Mouse (Mus musculus) C2C12 (cell line): ENCODE data around the gene Diras1.
A peak's percentile ranks its signal among the peaks of the same experiment; 100 is the strongest.

Experiments used
- CEBPB ChIP-seq: IDR thresholded peaks from one replicate; pipeline ENCODE4 v1.6.1; 2011; ENCODE audit warnings: low read depth, mild to moderate bottlenecking, control low read depth, moderate library complexity
- CTCF ChIP-seq: IDR thresholded peaks from one replicate; pipeline ENCODE4 v1.5.1; 2011; ENCODE audit not compliant: control insufficient read depth, insufficient read depth, insufficient read length
- MAX ChIP-seq: IDR thresholded peaks from one replicate; pipeline ENCODE4 v1.6.1; 2011; ENCODE audit warnings: mild to moderate bottlenecking, control low read depth
- MYOD1 ChIP-seq: IDR thresholded peaks from one replicate; pipeline ENCODE4 v1.6.1; 2011; ENCODE audit warnings: low read depth; ENCODE audit not compliant: control insufficient read depth, insufficient read length

- peak; percentile 76 for TF ChIP-seq CTCF
- no peak for TF ChIP-seq CEBPB
- TF ChIP-seq MAX = peak; percentile 95
- no peak for TF ChIP-seq MYOD1
Measured at GRCm38 (mm10) chr10:80999362-81000196, 25.9 kb downstream of the Diras1 start.
